Mouse (Mus musculus) myocyte (in vitro differentiated cells): Measurements from ENCODE around the gene Dnajb8.

Experiments used
- MAX ChIP-seq: IDR thresholded peaks from one replicate; pipeline ENCODE4 v1.6.1; 2011; ENCODE audit warnings: low read depth, mild to moderate bottlenecking, control low read depth
- MYOG ChIP-seq, 3 experiments: IDR thresholded peaks; one replicate each; pipeline ENCODE4 v1.6.1; 2011; ENCODE audit warnings: control low read depth in 2 of 3, low read depth in 2 of 3, mild to moderate bottlenecking in 2 of 3; ENCODE audit not compliant: insufficient read length in 2 of 3, control insufficient read depth in 1 of 3, insufficient read depth in 1 of 3
- POLR2A ChIP-seq: IDR thresholded peaks from one replicate; pipeline ENCODE4 v1.6.1; 2011; ENCODE audit warnings: low read depth, mild to moderate bottlenecking, control low read depth, moderate library complexity; ENCODE audit not compliant: insufficient read length
- SRF ChIP-seq: IDR thresholded peaks from one replicate; pipeline ENCODE4 v1.6.1; 2011; ENCODE audit warnings: low read depth; ENCODE audit not compliant: control insufficient read depth, insufficient read length
- TCF12 ChIP-seq: IDR thresholded peaks from one replicate; pipeline ENCODE4 v1.6.1; 2011; ENCODE audit warnings: mild to moderate bottlenecking, control low read depth; ENCODE audit not compliant: poor library complexity, insufficient read depth, severe bottlenecking

DNA sequence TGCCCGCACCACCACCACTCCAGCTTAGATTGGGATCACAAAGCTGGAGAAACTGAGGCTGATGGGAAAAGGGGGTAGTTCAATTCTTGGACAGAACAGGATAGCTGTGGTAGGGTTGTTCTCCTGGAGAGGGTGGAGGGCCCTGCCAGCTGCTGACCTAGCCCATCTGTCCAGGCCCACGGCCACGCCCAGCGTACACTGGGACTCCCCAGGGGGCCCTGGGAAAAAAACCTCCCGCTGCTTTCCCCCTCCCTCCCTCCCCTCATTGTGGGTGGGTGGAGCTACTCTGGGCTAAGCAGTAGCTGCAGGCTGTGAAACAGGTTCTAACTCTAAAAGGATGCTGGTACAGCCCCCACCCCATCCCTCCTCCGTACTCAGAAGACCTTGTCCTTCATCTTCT, 6.3 kb upstream of the Dnajb8 start:
- TF ChIP-seq MAX (no peak), POLR2A (no peak), MYOG (IDR thresholded peaks at IDR 0.05; ENCODE audit: control insufficient read depth in 1 of 3, insufficient read depth in 1 of 3, insufficient read length in 2 of 3, low read depth in 2 of 3) (no peak), SRF (no peak), TCF12 (no peak)
